Comparison of ENCODE assay signal across 32 mouse cellular contexts in genomic region chr10:27880867-27881266, GRCm38 (mm10).
"Had no signal": no experiment of that assay in that cellular context is flagged by ENCODE, and none has a peak within 500 bp of the region (broad histone marks: within the 10 kb centered on the region; RNA-seq: fewer than 3 reads in every experiment).

No protein-coding gene starts in this region.

- H3K4me3 ChIP-seq: limb, embryonic 10.5 days; limb, embryonic 12.5 days; limb, embryonic 13.5 days; limb, embryonic 15.5 days; liver, embryonic 12.5 days; liver, embryonic 13.5 days; liver, embryonic 15.5 days; lung, embryonic 15.5 days; megakaryocyte, embryonic 14.5 days; midbrain, embryonic 10.5 days; midbrain, embryonic 12.5 days; midbrain, embryonic 13.5 days; midbrain, embryonic 15.5 days; myocyte; neural tube, embryonic 12.5 days had no signal

- H3K4me2 ChIP-seq: limb, embryonic 12.5 days; limb, embryonic 13.5 days; limb, embryonic 15.5 days; liver, embryonic 11.5 days; liver, embryonic 12.5 days; liver, embryonic 13.5 days; liver, embryonic 15.5 days; lung, embryonic 14.5 days; lung, embryonic 15.5 days; midbrain, embryonic 11.5 days; midbrain, embryonic 12.5 days; midbrain, embryonic 13.5 days; midbrain, embryonic 15.5 days; neural tube, embryonic 12.5 days had no signal

- H3K27me3 ChIP-seq: limb, embryonic 12.5 days; limb, embryonic 13.5 days; limb, embryonic 15.5 days; liver, embryonic 12.5 days; liver, embryonic 13.5 days; liver, embryonic 15.5 days; lung, embryonic 15.5 days; megakaryocyte, embryonic 14.5 days; midbrain, embryonic 12.5 days; midbrain, embryonic 13.5 days; midbrain, embryonic 15.5 days; neural tube, embryonic 12.5 days had no signal

- H3K36me3 ChIP-seq: limb, embryonic 10.5 days; limb, embryonic 12.5 days; limb, embryonic 13.5 days; limb, embryonic 15.5 days; liver, embryonic 12.5 days; liver, embryonic 13.5 days; liver, embryonic 15.5 days; lung, embryonic 15.5 days; midbrain, embryonic 10.5 days; midbrain, embryonic 12.5 days; midbrain, embryonic 13.5 days; midbrain, embryonic 15.5 days; neural tube, embryonic 12.5 days had no signal

- H3K27ac ChIP-seq: limb, embryonic 10.5 days; limb, embryonic 12.5 days; limb, embryonic 13.5 days; limb, embryonic 15.5 days; liver, embryonic 12.5 days; liver, embryonic 13.5 days; liver, embryonic 14.5 days; liver, embryonic 15.5 days; lung, embryonic 15.5 days; macrophage; midbrain, embryonic 10.5 days; midbrain, embryonic 12.5 days; midbrain, embryonic 13.5 days; midbrain, embryonic 15.5 days; neural tube, embryonic 12.5 days had no signal

- H3K9ac ChIP-seq: limb, embryonic 12.5 days; limb, embryonic 13.5 days; limb, embryonic 15.5 days; liver, embryonic 12.5 days; liver, embryonic 13.5 days; liver, embryonic 14.5 days; liver, embryonic 15.5 days; liver, postnatal 0 days; lung, embryonic 14.5 days; lung, embryonic 15.5 days; midbrain, embryonic 12.5 days; midbrain, embryonic 13.5 days; midbrain, embryonic 15.5 days; neural tube, embryonic 12.5 days had no signal

- DNase-seq: left cerebral cortex, postnatal 4 days; liver; liver, embryonic 13.5 days; liver, postnatal 0 days; lung, adult 18-20 months; lung, adult 2 months; lung, embryonic 14.5 days; lung, postnatal 10 days; lung, postnatal 14 days; lung, postnatal 36 days; lung, postnatal 4 days; midbrain, embryonic 14.5 days had no signal

- H3K4me1 ChIP-seq: limb, embryonic 10.5 days; limb, embryonic 12.5 days; limb, embryonic 13.5 days; limb, embryonic 15.5 days; liver, embryonic 12.5 days; liver, embryonic 13.5 days; liver, embryonic 15.5 days; lung, embryonic 15.5 days; megakaryocyte, embryonic 14.5 days; midbrain, embryonic 10.5 days; midbrain, embryonic 12.5 days; midbrain, embryonic 13.5 days; midbrain, embryonic 15.5 days; neural tube, embryonic 12.5 days had no signal

- H3K9me3 ChIP-seq: limb, embryonic 10.5 days; limb, embryonic 12.5 days; limb, embryonic 13.5 days; limb, embryonic 15.5 days; liver, embryonic 12.5 days; liver, embryonic 13.5 days; liver, embryonic 15.5 days; lung, embryonic 15.5 days; megakaryocyte, embryonic 14.5 days; midbrain, embryonic 10.5 days; midbrain, embryonic 12.5 days; midbrain, embryonic 13.5 days; midbrain, embryonic 15.5 days; neural tube, embryonic 12.5 days had no signal

- ATAC-seq: liver, embryonic 12.5 days; liver, postnatal 0 days; lung, postnatal 0 days; midbrain, embryonic 13.5 days; midbrain, embryonic 15.5 days; midbrain, embryonic 16.5 days had no signal
